Mouse (Mus musculus): ENCODE data around the gene Entpd6. TPM values are rescaled to one million over a fixed set of nuclear protein-coding genes. Genes with fewer than 3 reads are reported as not detected.

The Entpd6 gene
- total and polyA plus RNA-seq, 2 experiments from 2014 or later, result 85.0 to 103 TPM

DNA sequence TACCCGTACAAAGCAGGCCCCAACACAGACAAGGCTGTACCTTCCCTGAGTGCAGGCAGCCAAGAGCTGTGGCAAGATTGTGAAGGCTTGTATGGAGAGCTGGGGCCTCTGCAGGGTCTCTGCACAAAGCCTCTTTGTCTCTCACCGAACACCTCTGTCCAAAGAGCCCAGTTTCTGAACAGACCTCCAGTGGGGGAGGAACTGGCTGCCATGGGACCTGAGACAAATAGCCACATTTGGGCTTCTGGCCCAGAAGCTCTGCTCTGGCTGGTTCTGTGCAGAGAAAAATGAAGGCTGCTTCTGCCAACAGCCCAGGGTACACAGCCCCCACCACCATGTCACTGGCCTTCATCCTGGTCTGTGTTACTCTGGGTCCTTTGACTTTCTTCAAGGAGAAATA is 16.8 kb downstream of the Entpd6 start:
- 57% methylated on average over 2 of the region's 2 CpGs for WGBS
- TF ChIP-seq CTCF (IDR thresholded peaks at IDR 0.05), result no peak
- H3K9ac ChIP-seq (replicated peaks; ENCODE audit: low read length, poor library complexity, severe bottlenecking), result no peak overlapping the region
- H3K27me3 ChIP-seq (ENCODE audit: insufficient read depth, low read length), result no peaks in the 10 kb centered on the region
- peaks cover 66% of the 10 kb centered on the region for H3K36me3 ChIP-seq (ENCODE audit: insufficient read depth, low read length)
- H3K4me3 ChIP-seq (ENCODE audit: low read depth, low read length), result no peak overlapping the region
- no peaks in the 10 kb centered on the region for H3K9me3 ChIP-seq (ENCODE audit: low read length)
- H3K27ac ChIP-seq (ENCODE audit: low read depth, low read length), result 0 out of 2 replicates have a peak overlapping the region, but pooled peaks have one; percentile 21
- H3K4me2 ChIP-seq (ENCODE audit: low read depth, low read length, poor library complexity, severe bottlenecking), result no peak overlapping the region
- DNase-seq (ENCODE audit: low spot score), result peak; percentile 83
- ATAC-seq (ENCODE audit: low FRiP score), result peak; percentile 76
- no peaks in the 10 kb centered on the region for H3K4me1 ChIP-seq (ENCODE audit: insufficient read depth, low read length)

DNA sequence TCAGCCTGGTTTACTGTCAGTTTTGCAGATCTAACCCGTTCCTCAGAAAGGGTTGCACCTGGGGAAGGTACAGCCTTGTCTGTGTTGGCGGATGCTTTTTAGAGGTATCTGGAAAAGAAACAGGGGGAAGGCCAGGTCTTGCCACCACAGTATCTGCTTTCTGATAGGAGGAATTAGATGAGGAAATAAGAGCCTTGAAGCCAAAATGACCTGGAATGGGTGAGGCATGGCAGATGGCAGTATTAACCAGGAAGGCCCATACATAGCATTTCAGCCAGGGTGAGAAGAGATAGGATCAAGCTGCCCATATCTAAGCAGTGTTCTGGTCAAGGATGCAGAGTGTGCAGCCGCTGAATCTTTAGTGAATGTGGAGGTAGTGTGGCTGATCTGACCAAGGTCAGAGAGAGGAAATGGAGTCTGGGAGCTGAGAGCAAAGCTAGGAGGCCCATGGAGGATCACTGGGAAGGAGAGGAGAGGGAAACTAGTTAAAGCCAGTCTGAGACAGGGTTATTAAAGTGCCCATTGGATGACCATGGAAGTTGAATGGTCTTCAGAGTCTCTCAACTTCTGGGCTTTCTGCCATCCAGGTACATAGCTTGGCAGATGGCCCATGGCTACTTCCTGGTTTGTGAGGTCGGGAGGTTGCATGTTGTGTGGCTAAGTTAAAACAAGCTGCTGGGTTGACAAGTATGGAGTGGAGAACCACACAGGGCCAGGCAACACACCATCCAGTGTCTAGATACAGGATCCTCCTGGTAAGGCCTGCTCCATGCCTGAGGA is 17.4 kb downstream of the Entpd6 start:
- ATAC-seq (ENCODE audit: low FRiP score), result no peak
- Histone ChIP-seq H3K4me2 (ENCODE audit: low read depth, low read length, poor library complexity, severe bottlenecking) (no peak overlapping the region), H3K4me3 (ENCODE audit: low read depth, low read length) (no peak overlapping the region), H3K4me1 (ENCODE audit: insufficient read depth, low read length) (no peaks in the 10 kb centered on the region), H3K27me3 (ENCODE audit: insufficient read depth, low read length) (no peaks in the 10 kb centered on the region), H3K9me3 (ENCODE audit: low read length) (no peaks in the 10 kb centered on the region), H3K27ac (ENCODE audit: low read depth, low read length) (0 out of 2 replicates have a peak overlapping the region, but pooled peaks have one; percentile 21), H3K9ac (replicated peaks; ENCODE audit: low read length, poor library complexity, severe bottlenecking) (no peak overlapping the region), H3K36me3 (ENCODE audit: insufficient read depth, low read length) (peaks cover 66% of the 10 kb centered on the region)
- no peak for TF ChIP-seq CTCF (IDR thresholded peaks at IDR 0.05)
- 87% methylated on average over 4 of the region's 4 CpGs for WGBS
- DNase-seq (ENCODE audit: low spot score), result no peak

DNA sequence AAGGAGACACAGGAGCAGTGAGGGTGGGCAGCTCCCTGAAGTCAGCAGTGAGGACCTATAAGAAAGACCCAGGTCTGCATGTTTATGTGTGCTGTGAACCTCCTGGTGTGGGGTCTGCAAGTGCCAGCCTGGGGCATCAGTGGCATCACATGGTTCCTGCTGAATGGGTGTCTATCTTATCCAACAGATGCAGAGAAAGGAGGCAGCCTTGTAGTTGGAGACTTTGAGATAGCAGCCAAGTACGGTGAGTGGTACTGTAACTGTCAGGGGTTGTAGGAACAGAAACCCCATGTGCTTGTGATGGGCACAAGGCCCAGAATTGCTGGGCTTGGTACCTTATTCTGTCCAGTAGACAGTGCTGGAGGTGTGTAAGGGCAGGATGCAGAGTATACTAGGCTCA is 19.8 kb downstream of the Entpd6 start:
- DNase-seq (ENCODE audit: low spot score), result no peak
- no peak for ATAC-seq (ENCODE audit: low FRiP score)

DNA sequence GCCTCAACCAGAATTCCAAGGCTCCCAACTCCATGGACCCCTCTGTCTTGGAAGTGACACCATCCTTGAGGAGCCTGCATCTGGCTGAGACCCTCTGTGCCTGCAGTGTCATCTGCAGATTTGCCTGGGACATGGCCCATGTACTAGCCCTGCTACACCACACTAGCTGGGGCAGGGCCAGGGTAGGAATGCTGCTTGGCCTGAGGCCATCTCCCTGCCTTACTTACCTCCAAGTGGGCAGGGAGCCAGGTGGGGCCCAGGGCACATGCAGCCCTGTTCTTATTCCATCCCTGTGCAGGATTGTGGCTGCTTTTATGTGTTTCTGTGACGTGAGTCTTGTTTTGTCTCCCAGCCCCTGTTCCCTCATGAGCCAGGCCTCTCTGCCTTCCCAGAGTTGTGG is 21.9 kb downstream of the Entpd6 start:
- Histone ChIP-seq H3K9ac (replicated peaks; ENCODE audit: low read length, poor library complexity, severe bottlenecking) (no peak overlapping the region), H3K27me3 (ENCODE audit: insufficient read depth, low read length) (no peaks in the 10 kb centered on the region), H3K36me3 (ENCODE audit: insufficient read depth, low read length) (peaks cover 50% of the 10 kb centered on the region), H3K4me2 (ENCODE audit: low read depth, low read length, poor library complexity, severe bottlenecking) (no peak overlapping the region), H3K4me3 (ENCODE audit: low read depth, low read length) (no peak overlapping the region), H3K4me1 (ENCODE audit: insufficient read depth, low read length) (no peaks in the 10 kb centered on the region), H3K27ac (ENCODE audit: low read depth, low read length) (no peak overlapping the region), H3K9me3 (ENCODE audit: low read length) (no peaks in the 10 kb centered on the region)
- ATAC-seq (ENCODE audit: low FRiP score) (no peak), DNase-seq (ENCODE audit: low spot score) (peak; percentile 21)
- TF ChIP-seq CTCF (IDR thresholded peaks at IDR 0.05), result no peak
- 50% methylated on average over 1 of the region's 1 CpGs for WGBS

More for the DNA sequence above, 19.8 kb downstream of the Entpd6 start:
- no peak overlapping the region for H3K27ac ChIP-seq (ENCODE audit: low read depth, low read length)
- TF ChIP-seq CTCF (IDR thresholded peaks at IDR 0.05), result no peak
- no peaks in the 10 kb centered on the region for H3K27me3 ChIP-seq (ENCODE audit: insufficient read depth, low read length)
- WGBS, result 85% methylated on average over 1 of the region's 1 CpGs
- no peaks in the 10 kb centered on the region for H3K4me1 ChIP-seq (ENCODE audit: insufficient read depth, low read length)
- H3K4me2 ChIP-seq (ENCODE audit: low read depth, low read length, poor library complexity, severe bottlenecking), result no peak overlapping the region
- no peaks in the 10 kb centered on the region for H3K9me3 ChIP-seq (ENCODE audit: low read length)
- H3K4me3 ChIP-seq (ENCODE audit: low read depth, low read length), result no peak overlapping the region
- peaks cover 60% of the 10 kb centered on the region for H3K36me3 ChIP-seq (ENCODE audit: insufficient read depth, low read length)
- no peak overlapping the region for H3K9ac ChIP-seq (replicated peaks; ENCODE audit: low read length, poor library complexity, severe bottlenecking)

DNA sequence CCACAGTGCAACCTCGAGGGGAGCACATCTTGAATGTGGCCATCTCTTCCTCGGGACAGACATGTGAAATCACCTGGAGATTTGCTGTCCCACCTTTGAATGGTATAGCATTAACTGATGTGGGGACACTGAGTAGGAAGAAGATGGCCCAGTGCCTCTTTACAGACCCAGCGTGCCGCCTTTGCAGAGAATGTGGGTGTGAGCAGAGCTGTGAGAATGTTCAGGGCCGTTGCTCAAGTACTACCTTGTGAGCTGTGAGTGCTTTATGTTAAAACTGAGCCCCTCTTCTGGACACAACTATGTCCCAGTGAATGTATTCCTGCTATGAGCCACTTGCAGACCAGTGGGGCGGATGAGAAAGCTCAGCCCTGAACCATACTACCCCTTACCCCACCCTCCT is 22.3 kb downstream of the Entpd6 start:
- Histone ChIP-seq H3K4me3 (ENCODE audit: low read depth, low read length) (no peak overlapping the region), H3K9ac (replicated peaks; ENCODE audit: low read length, poor library complexity, severe bottlenecking) (no peak overlapping the region), H3K9me3 (ENCODE audit: low read length) (no peaks in the 10 kb centered on the region), H3K27ac (ENCODE audit: low read depth, low read length) (no peak overlapping the region), H3K4me2 (ENCODE audit: low read depth, low read length, poor library complexity, severe bottlenecking) (no peak overlapping the region), H3K36me3 (ENCODE audit: insufficient read depth, low read length) (peaks cover 46% of the 10 kb centered on the region), H3K4me1 (ENCODE audit: insufficient read depth, low read length) (no peaks in the 10 kb centered on the region), H3K27me3 (ENCODE audit: insufficient read depth, low read length) (no peaks in the 10 kb centered on the region)
- WGBS, result 88% methylated on average over 6 of the region's 6 CpGs
- DNase-seq (ENCODE audit: low spot score) (no peak), ATAC-seq (ENCODE audit: low FRiP score) (no peak)
- TF ChIP-seq CTCF (IDR thresholded peaks at IDR 0.05), result no peak

DNA sequence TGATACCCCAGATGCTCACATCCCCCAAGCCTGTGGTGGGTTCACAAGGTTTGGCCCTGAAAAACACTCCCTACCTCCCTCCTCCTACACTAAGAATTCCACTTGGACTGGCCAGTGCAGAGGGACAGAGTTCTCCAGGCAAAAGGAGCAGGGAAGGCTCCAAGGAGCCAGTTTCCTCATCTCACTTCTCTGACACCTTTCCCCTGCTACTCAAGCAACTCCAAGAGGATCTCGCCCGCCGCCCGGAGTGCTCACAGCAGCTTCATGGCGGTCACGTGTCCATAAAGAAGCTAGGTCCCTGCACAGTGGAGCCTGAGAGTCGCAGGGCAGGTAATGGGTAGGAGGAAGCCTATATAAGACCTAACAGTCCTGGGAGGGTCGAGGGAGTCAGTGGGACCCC is 23.2 kb downstream of the Entpd6 start:
- Histone ChIP-seq H3K9me3 (ENCODE audit: low read length) (no peaks in the 10 kb centered on the region), H3K36me3 (ENCODE audit: insufficient read depth, low read length) (peaks cover 38% of the 10 kb centered on the region), H3K4me2 (ENCODE audit: low read depth, low read length, poor library complexity, severe bottlenecking) (no peak overlapping the region), H3K4me3 (ENCODE audit: low read depth, low read length) (no peak overlapping the region), H3K27me3 (ENCODE audit: insufficient read depth, low read length) (no peaks in the 10 kb centered on the region), H3K4me1 (ENCODE audit: insufficient read depth, low read length) (no peaks in the 10 kb centered on the region), H3K27ac (ENCODE audit: low read depth, low read length) (no peak overlapping the region), H3K9ac (replicated peaks; ENCODE audit: low read length, poor library complexity, severe bottlenecking) (no peak overlapping the region)
- DNase-seq (ENCODE audit: low spot score), result no peak
- no peak for ATAC-seq (ENCODE audit: low FRiP score)
- TF ChIP-seq CTCF (IDR thresholded peaks at IDR 0.05), result no peak
- 81% methylated on average over 8 of the region's 8 CpGs for WGBS
